Mouse (Mus musculus): ENCODE results near the gene Tnfrsf11a. TPM values are rescaled to one million over a fixed set of nuclear protein-coding genes. Genes with fewer than 3 reads are reported as not detected.

The Tnfrsf11a gene
- total and polyA plus RNA-seq, 2 experiments: 0.45 to 1.2 TPM

DNA sequence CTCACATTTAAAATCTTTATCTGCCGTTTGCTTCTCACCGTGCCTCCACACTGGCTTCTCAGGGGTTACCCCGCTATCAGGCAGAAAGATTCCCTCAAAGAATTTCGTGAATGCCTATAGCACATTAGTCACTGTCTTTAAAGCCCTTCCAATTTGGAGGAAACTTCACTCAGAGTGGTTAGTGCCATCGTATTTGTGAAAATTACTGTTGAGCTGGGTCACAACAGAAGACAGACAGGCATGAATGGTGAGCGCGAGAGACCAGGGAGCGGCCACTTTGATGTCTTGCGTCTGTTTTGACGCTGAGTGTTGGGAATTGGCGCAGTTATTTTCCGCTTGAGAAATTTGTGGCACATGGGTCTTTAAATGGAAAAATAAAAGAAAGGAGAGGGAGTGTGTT, 62.9 kb downstream of the Tnfrsf11a start:
- no peaks in the 10 kb centered on the region for H3K36me3 ChIP-seq (ENCODE audit: control insufficient read depth, insufficient read depth, low read length)
- no peak for DNase-seq (ENCODE audit: extremely low read depth, low read depth, low spot score)
- 12% methylated on average over 12 of the region's 12 CpGs for WGBS
- no peak overlapping the region for H3K4me3 ChIP-seq (ENCODE audit: insufficient read depth, low read depth, low read length)
- TF ChIP-seq POLR2A (IDR thresholded peaks at IDR 0.05; ENCODE audit: extremely low read depth, insufficient read depth, low read length) (no peak), CTCF (IDR thresholded peaks at IDR 0.05; ENCODE audit: low read depth, low read length) (no peak)
- H3K4me1 ChIP-seq (ENCODE audit: control insufficient read depth, insufficient read depth, low read length): no peaks in the 10 kb centered on the region; the same call in 1 of the 2 replicates
- no peaks in the 10 kb centered on the region for H3K79me2 ChIP-seq (ENCODE audit: control insufficient read depth, insufficient read depth, low read length)
- no peaks in the 10 kb centered on the region for H3K27me3 ChIP-seq (ENCODE audit: control insufficient read depth, insufficient read depth, low read length)
- H3K9ac ChIP-seq (ENCODE audit: low read depth, low read length): no peak overlapping the region
- no peak overlapping the region for H3K27ac ChIP-seq (replicated peaks; ENCODE audit: insufficient read depth, low read depth, low read length)

DNA sequence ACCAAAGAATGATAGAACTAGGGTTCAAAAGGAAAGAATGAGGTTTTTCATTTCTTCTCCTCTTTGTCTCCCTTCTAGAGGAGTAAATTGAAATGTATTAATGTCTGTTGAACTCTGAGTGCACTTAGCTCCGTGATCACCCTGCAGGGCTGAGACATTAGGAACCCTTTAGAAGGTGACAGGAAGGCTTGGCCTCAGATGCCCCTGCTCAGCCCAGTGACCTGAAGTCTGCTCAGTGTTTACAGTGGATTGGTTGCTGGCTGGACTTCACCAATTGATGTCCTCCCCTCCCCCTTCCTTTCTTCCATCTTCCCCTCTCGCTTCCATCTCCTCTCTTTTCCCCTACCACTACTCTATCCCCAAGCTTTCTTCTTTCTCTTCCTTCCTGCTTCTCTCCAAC, 63.3 kb downstream of the Tnfrsf11a start:
- 26% methylated on average over 2 of the region's 2 CpGs for WGBS
- Histone ChIP-seq H3K27me3 (ENCODE audit: control insufficient read depth, insufficient read depth, low read length) (no peaks in the 10 kb centered on the region), H3K79me2 (ENCODE audit: control insufficient read depth, insufficient read depth, low read length) (no peaks in the 10 kb centered on the region), H3K27ac (replicated peaks; ENCODE audit: insufficient read depth, low read depth, low read length) (no peak overlapping the region), H3K4me3 (ENCODE audit: insufficient read depth, low read depth, low read length) (no peak overlapping the region), H3K4me1 (ENCODE audit: control insufficient read depth, insufficient read depth, low read length) (no peaks in the 10 kb centered on the region; the same call in 1 of the 2 replicates), H3K9ac (ENCODE audit: low read depth, low read length) (no peak overlapping the region), H3K36me3 (ENCODE audit: control insufficient read depth, insufficient read depth, low read length) (no peaks in the 10 kb centered on the region)
- peak; percentile 11 for DNase-seq (ENCODE audit: extremely low read depth, low read depth, low spot score)
- TF ChIP-seq CTCF (IDR thresholded peaks at IDR 0.05; ENCODE audit: low read depth, low read length) (no peak), POLR2A (IDR thresholded peaks at IDR 0.05; ENCODE audit: extremely low read depth, insufficient read depth, low read length) (no peak)

DNA sequence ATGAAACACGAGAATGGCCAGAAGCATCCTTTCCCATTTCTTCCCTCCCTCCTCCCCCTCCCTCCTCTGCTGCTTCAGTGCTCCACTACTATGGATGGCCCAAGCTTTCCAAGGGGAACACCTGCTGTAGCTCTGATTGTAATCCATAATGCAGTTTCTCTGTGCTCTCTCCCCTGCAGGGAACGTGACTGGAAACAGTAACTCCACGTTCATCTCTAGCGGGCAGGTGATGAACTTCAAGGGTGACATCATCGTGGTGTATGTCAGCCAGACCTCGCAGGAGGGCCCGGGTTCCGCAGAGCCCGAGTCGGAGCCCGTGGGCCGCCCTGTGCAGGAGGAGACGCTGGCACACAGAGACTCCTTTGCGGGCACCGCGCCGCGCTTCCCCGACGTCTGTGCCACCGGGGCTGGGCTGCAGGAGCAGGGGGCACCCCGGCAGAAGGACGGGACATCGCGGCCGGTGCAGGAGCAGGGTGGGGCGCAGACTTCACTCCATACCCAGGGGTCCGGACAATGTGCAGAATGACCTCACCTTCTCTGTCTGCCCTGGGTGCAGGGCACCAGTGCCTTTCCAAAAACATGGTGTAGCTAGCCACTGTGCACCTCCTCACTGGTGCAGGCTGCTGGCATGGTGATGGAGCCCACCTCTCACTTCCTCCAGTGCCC, 64.0 kb downstream of the Tnfrsf11a start:
- TF ChIP-seq CTCF (IDR thresholded peaks at IDR 0.05; ENCODE audit: low read depth, low read length) (no peak), POLR2A (IDR thresholded peaks at IDR 0.05; ENCODE audit: extremely low read depth, insufficient read depth, low read length) (no peak)
- H3K4me3 ChIP-seq (ENCODE audit: insufficient read depth, low read depth, low read length): no peak overlapping the region
- no peak for DNase-seq (ENCODE audit: extremely low read depth, low read depth, low spot score)
- H3K27me3 ChIP-seq (ENCODE audit: control insufficient read depth, insufficient read depth, low read length): no peaks in the 10 kb centered on the region
- H3K9ac ChIP-seq (ENCODE audit: low read depth, low read length): no peak overlapping the region
- H3K27ac ChIP-seq (replicated peaks; ENCODE audit: insufficient read depth, low read depth, low read length): no peak overlapping the region
- 17% methylated on average over 28 of the region's 28 CpGs for WGBS
- no peaks in the 10 kb centered on the region for H3K79me2 ChIP-seq (ENCODE audit: control insufficient read depth, insufficient read depth, low read length)
- H3K4me1 ChIP-seq (ENCODE audit: control insufficient read depth, insufficient read depth, low read length): no peaks in the 10 kb centered on the region; the same call in 1 of the 2 replicates
- no peaks in the 10 kb centered on the region for H3K36me3 ChIP-seq (ENCODE audit: control insufficient read depth, insufficient read depth, low read length)

DNA sequence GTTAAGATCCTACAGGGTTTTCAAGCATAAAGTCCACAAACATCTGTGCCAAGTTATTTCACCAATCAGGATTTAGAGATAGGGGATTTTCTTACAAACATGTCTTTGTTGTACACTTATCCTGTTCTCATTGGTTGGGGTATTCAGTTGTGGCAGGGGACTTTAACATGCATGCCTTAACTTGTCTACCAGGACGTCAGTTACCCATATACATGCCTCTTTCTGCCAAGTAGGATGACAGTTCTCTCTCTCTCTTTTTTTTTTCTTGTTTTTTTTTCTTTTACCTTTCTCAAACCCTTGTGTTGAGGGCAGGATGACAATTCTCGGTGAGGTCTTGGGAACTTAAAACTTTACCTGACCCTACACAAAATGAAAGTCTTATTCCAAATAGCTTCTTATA, 65.9 kb downstream of the Tnfrsf11a start:
- no peaks in the 10 kb centered on the region for H3K36me3 ChIP-seq (ENCODE audit: control insufficient read depth, insufficient read depth, low read length)
- H3K4me3 ChIP-seq (ENCODE audit: insufficient read depth, low read depth, low read length): no peak overlapping the region
- TF ChIP-seq POLR2A (IDR thresholded peaks at IDR 0.05; ENCODE audit: extremely low read depth, insufficient read depth, low read length) (no peak), CTCF (IDR thresholded peaks at IDR 0.05; ENCODE audit: low read depth, low read length) (no peak)
- H3K9ac ChIP-seq (ENCODE audit: low read depth, low read length): no peak overlapping the region
- WGBS: 93% methylated on average over 2 of the region's 2 CpGs
- no peaks in the 10 kb centered on the region; the same call in 1 of the 2 replicates for H3K4me1 ChIP-seq (ENCODE audit: control insufficient read depth, insufficient read depth, low read length)
- H3K27ac ChIP-seq (replicated peaks; ENCODE audit: insufficient read depth, low read depth, low read length): no peak overlapping the region
- no peaks in the 10 kb centered on the region for H3K27me3 ChIP-seq (ENCODE audit: control insufficient read depth, insufficient read depth, low read length)
- H3K79me2 ChIP-seq (ENCODE audit: control insufficient read depth, insufficient read depth, low read length): no peaks in the 10 kb centered on the region
- DNase-seq (ENCODE audit: extremely low read depth, low read depth, low spot score): no peak

DNA sequence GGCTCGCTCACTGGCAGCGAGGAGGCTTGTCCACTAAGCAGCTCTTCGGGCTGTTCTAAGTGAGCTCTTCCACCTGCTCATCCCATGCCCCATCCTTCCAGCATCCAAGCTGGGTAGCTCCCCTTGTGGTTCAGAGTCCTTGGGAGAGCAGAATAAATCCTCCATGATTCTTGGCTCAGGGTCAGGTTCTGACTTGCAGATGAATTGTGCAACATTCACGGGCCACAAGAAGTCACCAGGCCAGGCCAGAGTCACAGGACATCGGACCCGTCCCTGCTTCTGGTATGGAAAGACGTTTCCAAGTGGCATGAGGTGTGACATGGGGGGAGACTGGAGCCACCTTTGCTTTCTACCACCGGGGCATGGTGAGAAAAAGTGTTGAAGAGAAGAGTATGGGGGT, 68.3 kb downstream of the Tnfrsf11a start:
- TF ChIP-seq POLR2A (IDR thresholded peaks at IDR 0.05; ENCODE audit: extremely low read depth, insufficient read depth, low read length) (no peak), CTCF (IDR thresholded peaks at IDR 0.05; ENCODE audit: low read depth, low read length) (no peak)
- Histone ChIP-seq H3K79me2 (ENCODE audit: control insufficient read depth, insufficient read depth, low read length) (no peaks in the 10 kb centered on the region), H3K27me3 (ENCODE audit: control insufficient read depth, insufficient read depth, low read length) (no peaks in the 10 kb centered on the region), H3K9ac (ENCODE audit: low read depth, low read length) (no peak overlapping the region), H3K4me3 (ENCODE audit: insufficient read depth, low read depth, low read length) (no peak overlapping the region), H3K27ac (replicated peaks; ENCODE audit: insufficient read depth, low read depth, low read length) (no peak overlapping the region), H3K36me3 (ENCODE audit: control insufficient read depth, insufficient read depth, low read length) (no peaks in the 10 kb centered on the region), H3K4me1 (ENCODE audit: control insufficient read depth, insufficient read depth, low read length) (no peaks in the 10 kb centered on the region)
- peak; percentile 52 for DNase-seq (ENCODE audit: extremely low read depth, low read depth, low spot score)
- WGBS: 56% methylated on average over 8 of the region's 8 CpGs

DNA sequence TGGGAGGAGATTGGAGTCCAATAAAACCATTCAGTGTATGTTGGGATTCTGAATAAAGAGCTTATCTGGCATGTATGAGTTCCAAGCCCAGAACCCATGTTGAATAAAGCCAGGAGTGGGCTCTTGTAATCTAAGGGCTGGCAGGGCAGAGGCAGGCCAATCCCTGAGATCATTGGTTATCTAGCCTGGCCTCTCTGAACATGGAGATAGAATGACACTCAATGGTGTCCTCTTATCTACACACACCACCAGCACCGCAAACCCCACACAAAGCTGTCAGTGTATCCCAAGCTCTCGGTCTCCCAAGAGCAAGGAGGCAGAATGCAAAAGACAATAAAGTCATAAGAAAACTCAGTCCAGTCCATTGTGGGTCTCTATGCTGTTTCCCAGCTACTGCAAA, 70.8 kb downstream of the Tnfrsf11a start:
- H3K9ac ChIP-seq (ENCODE audit: low read depth, low read length): no peak overlapping the region
- no peaks in the 10 kb centered on the region for H3K79me2 ChIP-seq (ENCODE audit: control insufficient read depth, insufficient read depth, low read length)

More for the DNA sequence above, 70.8 kb downstream of the Tnfrsf11a start:
- Histone ChIP-seq H3K4me1 (ENCODE audit: control insufficient read depth, insufficient read depth, low read length) (no peaks in the 10 kb centered on the region), H3K27me3 (ENCODE audit: control insufficient read depth, insufficient read depth, low read length) (no peaks in the 10 kb centered on the region), H3K4me3 (ENCODE audit: insufficient read depth, low read depth, low read length) (no peak overlapping the region), H3K27ac (replicated peaks; ENCODE audit: insufficient read depth, low read depth, low read length) (no peak overlapping the region), H3K36me3 (ENCODE audit: control insufficient read depth, insufficient read depth, low read length) (no peaks in the 10 kb centered on the region)
- no peak for TF ChIP-seq CTCF (IDR thresholded peaks at IDR 0.05; ENCODE audit: low read depth, low read length)
- TF ChIP-seq POLR2A (IDR thresholded peaks at IDR 0.05; ENCODE audit: extremely low read depth, insufficient read depth, low read length): no peak
- WGBS: 89% methylated on average over 2 of the region's 2 CpGs
- no peak for DNase-seq (ENCODE audit: extremely low read depth, low read depth, low spot score)

Measured in liver, adult 2 months (tissue).